Mouse (Mus musculus) heart, adult 2 months (tissue): ENCODE measurements around the gene Gm1043.

Source experiments
- CTCF ChIP-seq: fragments of 200-600 bp; IDR thresholded peaks from 2 replicates; pipeline ENCODE4 v1.8.1; 2022; ENCODE audit warnings: antibody characterized with exemption, mild to moderate bottlenecking, moderate library complexity
- EP300 ChIP-seq: fragments of 200-500 bp; IDR thresholded peaks from 2 replicates; pipeline ENCODE4 v1.6.1; 2011; ENCODE audit warnings: low read depth, low read length, control low read depth; ENCODE audit not compliant: insufficient read depth

GRCm38 (mm10) chr5:37049111-37049510 is 36.1 kb upstream of the Gm1043 start:
- TF ChIP-seq EP300 (no peak), CTCF (no peak)
